Mouse (Mus musculus): Measurements from ENCODE around the gene Myh7b. TPM values are rescaled to one million over a fixed set of nuclear protein-coding genes. Genes with fewer than 3 reads are reported as not detected.

Gene Myh7b
- polyA plus RNA-seq, 1 experiment from 2014 or later: 1.0 TPM

GRCm38 (mm10) chr2:155675118-155675517, 64.1 kb downstream of the Myh7b start:
- Histone ChIP-seq H3K4me3 (replicated peaks) (no peak overlapping the region), H3K27me3 (replicated peaks) (no peaks in the 10 kb centered on the region), H3K4me2 (no peak overlapping the region), H3K27ac (replicated peaks) (no peak overlapping the region), H3K36me3 (peaks cover 23% of the 10 kb centered on the region), H3K4me1 (peaks cover 14% of the 10 kb centered on the region), H3K9ac (replicated peaks) (no peak overlapping the region), H3K9me3 (replicated peaks) (no peaks in the 10 kb centered on the region)
- 71% methylated on average over 4 of the region's 4 CpGs for WGBS
- ATAC-seq (ENCODE audit: low FRiP score): no peak

GRCm38 (mm10) chr2:155679586-155680110, 68.6 kb downstream of the Myh7b start:
- 89% methylated on average over 4 of the region's 4 CpGs for WGBS
- peaks cover 18% of the 10 kb centered on the region for H3K4me1 ChIP-seq
- ATAC-seq (ENCODE audit: low FRiP score): no peak
- no peak overlapping the region for H3K4me2 ChIP-seq
- H3K9me3 ChIP-seq (replicated peaks): no peaks in the 10 kb centered on the region
- H3K27me3 ChIP-seq (replicated peaks): no peaks in the 10 kb centered on the region
- no peak overlapping the region for H3K27ac ChIP-seq (replicated peaks)
- no peak overlapping the region for H3K4me3 ChIP-seq (replicated peaks)
- no peak overlapping the region for H3K9ac ChIP-seq (replicated peaks)
- no peaks in the 10 kb centered on the region for H3K36me3 ChIP-seq

GRCm38 (mm10) chr2:155680591-155680990, 69.6 kb downstream of the Myh7b start:
- Histone ChIP-seq H3K36me3 (no peaks in the 10 kb centered on the region), H3K4me3 (replicated peaks) (no peak overlapping the region), H3K9ac (replicated peaks) (no peak overlapping the region), H3K4me2 (no peak overlapping the region), H3K27ac (replicated peaks) (no peak overlapping the region), H3K4me1 (peaks cover 9% of the 10 kb centered on the region; the same call in 1 of the 2 replicates), H3K27me3 (replicated peaks) (no peaks in the 10 kb centered on the region), H3K9me3 (replicated peaks) (no peaks in the 10 kb centered on the region)
- ATAC-seq (ENCODE audit: low FRiP score): no peak
- WGBS: 75% methylated on average over 5 of the region's 5 CpGs

GRCm38 (mm10) chr2:155681194-155681593, 70.2 kb downstream of the Myh7b start:
- Histone ChIP-seq H3K9me3 (replicated peaks) (no peaks in the 10 kb centered on the region), H3K4me2 (no peak overlapping the region), H3K27ac (replicated peaks) (no peak overlapping the region), H3K27me3 (replicated peaks) (no peaks in the 10 kb centered on the region), H3K4me3 (replicated peaks) (no peak overlapping the region), H3K36me3 (no peaks in the 10 kb centered on the region), H3K9ac (replicated peaks) (no peak overlapping the region), H3K4me1 (peaks cover 10% of the 10 kb centered on the region; the same call in 1 of the 2 replicates)
- WGBS: 57% methylated on average over 8 of the region's 8 CpGs
- ATAC-seq (ENCODE audit: low FRiP score): no peak

GRCm38 (mm10) chr2:155681874-155682273, 70.9 kb downstream of the Myh7b start:
- no peak for ATAC-seq (ENCODE audit: low FRiP score)
- Histone ChIP-seq H3K4me2 (no peak overlapping the region), H3K36me3 (no peaks in the 10 kb centered on the region), H3K4me1 (peaks cover 14% of the 10 kb centered on the region; the same call in 1 of the 2 replicates), H3K27me3 (replicated peaks) (no peaks in the 10 kb centered on the region), H3K9me3 (replicated peaks) (no peaks in the 10 kb centered on the region), H3K4me3 (replicated peaks) (no peak overlapping the region), H3K9ac (replicated peaks) (no peak overlapping the region), H3K27ac (replicated peaks) (no peak overlapping the region)
- 81% methylated on average over 2 of the region's 2 CpGs for WGBS

- ATAC-seq (ENCODE audit: low FRiP score): no peak
- WGBS: 46% methylated on average over 3 of the region's 3 CpGs
Measured at GRCm38 (mm10) chr2:155683137-155683536, 72.1 kb downstream of the Myh7b start.

GRCm38 (mm10) chr2:155683821-155684220, 72.8 kb downstream of the Myh7b start:
- no peak overlapping the region for H3K9ac ChIP-seq (replicated peaks)
- no peaks in the 10 kb centered on the region for H3K27me3 ChIP-seq (replicated peaks)
- H3K27ac ChIP-seq (replicated peaks): no peak overlapping the region
- no peak overlapping the region for H3K4me3 ChIP-seq (replicated peaks)
- H3K4me1 ChIP-seq: peaks cover 19% of the 10 kb centered on the region
- ATAC-seq (ENCODE audit: low FRiP score): no peak
- H3K9me3 ChIP-seq (replicated peaks): no peaks in the 10 kb centered on the region
- H3K4me2 ChIP-seq: no peak overlapping the region
- WGBS: 94% methylated on average over 5 of the region's 5 CpGs
- H3K36me3 ChIP-seq: peaks cover 6% of the 10 kb centered on the region; the same call in 1 of the 2 replicates

More at GRCm38 (mm10) chr2:155683137-155683536, 72.1 kb downstream of the Myh7b start:
- no peak overlapping the region for H3K27ac ChIP-seq (replicated peaks)
- H3K9ac ChIP-seq (replicated peaks): no peak overlapping the region
- no peak overlapping the region for H3K4me2 ChIP-seq
- H3K4me3 ChIP-seq (replicated peaks): no peak overlapping the region
- no peaks in the 10 kb centered on the region for H3K9me3 ChIP-seq (replicated peaks)
- peaks cover 6% of the 10 kb centered on the region; the same call in 1 of the 2 replicates for H3K36me3 ChIP-seq
- H3K4me1 ChIP-seq: peaks cover 19% of the 10 kb centered on the region
- no peaks in the 10 kb centered on the region for H3K27me3 ChIP-seq (replicated peaks)

MicroRNAs encoded within 50 kb of the gene (microRNA counts, 519-probe panel; counts per million panel counts)
- microRNA mmu-miR-499: 1,677 counts per million, percentile 24 among the panel's probes with 10 or more counts

Small RNA genes within 50 kb of the gene (microRNA-seq; reads per million reads assigned to microRNA genes)
- 12.6 reads per million, percentile 28 among the genes with 10 or more reads in this experiment for gene Mir499

Other genes starting within 250 kb of the Myh7b start
- 82.8 and 88.7 TPM in 2 replicates for gene Trp53inp2, start 230.2 kb upstream of the Myh7b start, polyA plus RNA-seq (2015; fragmentation: Nextera tagmentation; extraction: Ambion mirVana)
- 18.8 and 18.9 TPM in 2 replicates for gene Ncoa6, start 137.3 kb upstream of the Myh7b start, polyA plus RNA-seq (2015; fragmentation: Nextera tagmentation; extraction: Ambion mirVana)
- 24.0 and 29.4 TPM in 2 replicates for gene Acss2, start 93.3 kb upstream of the Myh7b start, polyA plus RNA-seq (2015; fragmentation: Nextera tagmentation; extraction: Ambion mirVana)
- gene Ggt7, start 93.0 kb upstream of the Myh7b start, polyA plus RNA-seq (2015; fragmentation: Nextera tagmentation; extraction: Ambion mirVana): 80.2 and 94.7 TPM in 2 replicates
- gene Gss, start 18.4 kb upstream of the Myh7b start, polyA plus RNA-seq (2015; fragmentation: Nextera tagmentation; extraction: Ambion mirVana): 15.9 and 21.7 TPM in 2 replicates
- 153 and 157 TPM in 2 replicates for gene Trpc4ap, start 81.2 kb downstream of the Myh7b start, polyA plus RNA-seq (2015; fragmentation: Nextera tagmentation; extraction: Ambion mirVana)
- 40.1 and 43.4 TPM in 2 replicates for gene Edem2, start 118.3 kb downstream of the Myh7b start, polyA plus RNA-seq (2015; fragmentation: Nextera tagmentation; extraction: Ambion mirVana)
- not detected in 2 replicates for gene Gm17581, start 124.7 kb downstream of the Myh7b start, polyA plus RNA-seq (2015; fragmentation: Nextera tagmentation; extraction: Ambion mirVana)
- gene Procr, start 139.9 kb downstream of the Myh7b start, polyA plus RNA-seq (2015; fragmentation: Nextera tagmentation; extraction: Ambion mirVana): 4.2 and 5.0 TPM in 2 replicates
- gene Mmp24, start 164.1 kb downstream of the Myh7b start, polyA plus RNA-seq (2015; fragmentation: Nextera tagmentation; extraction: Ambion mirVana): 13.6 and 16.2 TPM in 2 replicates
- 44.9 and 45.3 TPM in 2 replicates for gene BC029722, start 208.2 kb downstream of the Myh7b start, polyA plus RNA-seq (2015; fragmentation: Nextera tagmentation; extraction: Ambion mirVana)
- 153 and 171 TPM in 2 replicates for gene Eif6, start 215.7 kb downstream of the Myh7b start, polyA plus RNA-seq (2015; fragmentation: Nextera tagmentation; extraction: Ambion mirVana)
- gene Fam83c, start 223.6 kb downstream of the Myh7b start, polyA plus RNA-seq (2015; fragmentation: Nextera tagmentation; extraction: Ambion mirVana): 0.52 and 0.72 TPM in 2 replicates

All from neural tube, embryonic 15.5 days (tissue).